Mouse (Mus musculus) stomach, postnatal 0 days (tissue): ENCODE results near the gene Ttk. TPM values are rescaled to one million over a fixed set of nuclear protein-coding genes. Genes with fewer than 3 reads are reported as not detected.

ENCODE experiments used
- ATAC-seq: fragments of 200-750 bp; cut with Nextera tagmentation; 2 replicates; pipeline ENCODE4 v1.8.0; 2017; ENCODE audit not compliant: low FRiP score, low TSS enrichment
- DNase-seq: peaks from one replicate; pipeline ENCODE4 v3.0.0-alpha.2; 2016; ENCODE audit warnings: low spot score
- H3K27ac ChIP-seq: fragments of 300-500 bp; sonication (generic); replicated peaks from 2 replicates; pipeline ENCODE4 v1.5.1; 2014; ENCODE audit warnings: mild to moderate bottlenecking, control low read depth
- H3K27me3 ChIP-seq: fragments of 300-500 bp; sonication (generic); 2 replicates; pipeline ENCODE4 v1.6.1; 2014; ENCODE audit warnings: low read length; ENCODE audit not compliant: control insufficient read depth, insufficient read depth
- H3K36me3 ChIP-seq: fragments of 300-500 bp; sonication (generic); 2 replicates; pipeline ENCODE4 v1.6.1; 2014; ENCODE audit warnings: low read length, mixed read lengths; ENCODE audit not compliant: control insufficient read depth, insufficient read depth
- H3K4me1 ChIP-seq: fragments of 300-500 bp; sonication (generic); replicated peaks from 2 replicates; pipeline ENCODE4 v1.6.1; 2014; ENCODE audit warnings: antibody characterized with exemption; ENCODE audit not compliant: control insufficient read depth, insufficient read depth
- H3K4me2 ChIP-seq: fragments of 300-500 bp; sonication (generic); replicated peaks from 2 replicates; pipeline ENCODE4 v1.6.1; 2014; ENCODE audit warnings: low read depth, mild to moderate bottlenecking, control low read depth, moderate library complexity
- H3K4me3 ChIP-seq: fragments of 300-500 bp; sonication (generic); 2 replicates; pipeline ENCODE4 v1.5.1; 2014; ENCODE audit warnings: low read depth, low read length, control low read depth
- H3K9ac ChIP-seq: fragments of 300-500 bp; sonication (generic); 2 replicates; pipeline ENCODE4 v1.6.1; 2014; ENCODE audit warnings: mild to moderate bottlenecking, low read length, control low read depth, mixed read lengths
- H3K9me3 ChIP-seq: fragments of 300-500 bp; sonication (generic); 2 replicates; pipeline ENCODE4 v1.6.1; 2016; ENCODE audit warnings: low read length; ENCODE audit not compliant: control insufficient read depth
- CTCF ChIP-seq: IDR thresholded peaks from 2 replicates; pipeline ENCODE4 v1.5.1; 2016; ENCODE audit warnings: antibody characterized with exemption, low read depth, mild to moderate bottlenecking, moderate library complexity
- EP300 ChIP-seq: optimal IDR thresholded peaks from 2 replicates; pipeline ENCODE3; 2016; ENCODE audit warnings: antibody characterized with exemption
- WGBS: fragments of 180-500 bp; shearing (Covaris S2); extraction: QIAGEN DNeasy Blood & Tissue Kit; methylation state at CpG from one replicate; pipeline ENCODE4 v1.1.7; 2014; 5-methylcytosine and 5-hydroxymethylcytosine counted together
- polyA plus RNA-seq: library from polyadenylated mRNA; unstranded; fragments of >200 nt; fragmentation: Nextera tagmentation; extraction: Ambion mirVana; gene quantifications from 2 replicates; pipeline ENCODE4 v1.2.1, GENCODE M21; 2015

The Ttk gene
- polyA plus RNA-seq, 1 experiment from 2014 or later: 5.5 TPM

GRCm38 (mm10) chr9:83829896-83830295 lies 4.6 kb upstream of the Ttk start:
- H3K4me2 ChIP-seq: no peak overlapping the region
- H3K36me3 ChIP-seq: no peaks in the 10 kb centered on the region
- TF ChIP-seq EP300 (no peak), CTCF (no peak)
- H3K4me1 ChIP-seq: no peaks in the 10 kb centered on the region
- DNase-seq (no peak), ATAC-seq (no peak)
- H3K27ac ChIP-seq: no peak overlapping the region
- no peaks in the 10 kb centered on the region for H3K9me3 ChIP-seq
- H3K9ac ChIP-seq: no peak overlapping the region
- H3K4me3 ChIP-seq: no peak overlapping the region
- H3K27me3 ChIP-seq: no peaks in the 10 kb centered on the region
- 85% methylated on average over 5 of the region's 5 CpGs for WGBS

- H3K4me2 ChIP-seq: no peak overlapping the region
- no peak for DNase-seq
These were observed 3.3 kb upstream of the Ttk start for GRCm38 (mm10) chr9:83831152-83831551.

GRCm38 (mm10) chr9:83834748-83835313 lies 342 bp downstream of the Ttk start:
- no peaks in the 10 kb centered on the region; the same call in 1 of the 2 replicates for H3K4me1 ChIP-seq
- H3K9me3 ChIP-seq: no peaks in the 10 kb centered on the region
- no peaks in the 10 kb centered on the region for H3K36me3 ChIP-seq
- ATAC-seq: peak; percentile 69
- H3K27me3 ChIP-seq: no peaks in the 10 kb centered on the region
- DNase-seq: no peak
- WGBS: 2% methylated on average over 27 of the region's 27 CpGs
- peak overlapping the region; percentile 72 for H3K4me3 ChIP-seq
- TF ChIP-seq EP300 (no peak), CTCF (no peak)
- H3K4me2 ChIP-seq: peak overlapping the region; percentile 93
- peak overlapping the region; percentile 68 for H3K9ac ChIP-seq
- H3K27ac ChIP-seq: no peak overlapping the region

More at GRCm38 (mm10) chr9:83831152-83831551, 3.3 kb upstream of the Ttk start:
- Histone ChIP-seq H3K36me3 (no peaks in the 10 kb centered on the region), H3K9me3 (no peaks in the 10 kb centered on the region), H3K9ac (no peak overlapping the region), H3K27ac (no peak overlapping the region), H3K4me3 (no peak overlapping the region), H3K4me1 (no peaks in the 10 kb centered on the region; the same call in 1 of the 2 replicates), H3K27me3 (no peaks in the 10 kb centered on the region)
- WGBS: 66% methylated on average over 8 of the region's 8 CpGs
- no peak for TF ChIP-seq EP300
- TF ChIP-seq CTCF: no peak
- ATAC-seq: no peak

- 92% methylated on average over 3 of the region's 3 CpGs for WGBS
- no peak overlapping the region for H3K4me3 ChIP-seq
- H3K27me3 ChIP-seq: no peaks in the 10 kb centered on the region
These were observed 18.0 kb downstream of the Ttk start for GRCm38 (mm10) chr9:83852464-83852863.

GRCm38 (mm10) chr9:83865165-83865564 lies 30.7 kb downstream of the Ttk start:
- no peak for DNase-seq
- WGBS: 85% methylated on average over 4 of the region's 4 CpGs
- Histone ChIP-seq H3K27ac (no peak overlapping the region), H3K9me3 (no peaks in the 10 kb centered on the region), H3K36me3 (peaks cover 2% of the 10 kb centered on the region; the same call in 1 of the 2 replicates), H3K27me3 (no peaks in the 10 kb centered on the region), H3K4me3 (no peak overlapping the region), H3K4me1 (no peaks in the 10 kb centered on the region), H3K4me2 (no peak overlapping the region), H3K9ac (no peak overlapping the region)
- no peak for TF ChIP-seq EP300
- TF ChIP-seq CTCF: no peak
- ATAC-seq: no peak

More at GRCm38 (mm10) chr9:83852464-83852863, 18.0 kb downstream of the Ttk start:
- TF ChIP-seq CTCF (no peak), EP300 (no peak)
- ATAC-seq (no peak), DNase-seq (no peak)
- no peaks in the 10 kb centered on the region for H3K9me3 ChIP-seq
- no peak overlapping the region for H3K27ac ChIP-seq
- no peak overlapping the region for H3K4me2 ChIP-seq
- no peaks in the 10 kb centered on the region for H3K36me3 ChIP-seq
- H3K4me1 ChIP-seq: no peaks in the 10 kb centered on the region
- no peak overlapping the region for H3K9ac ChIP-seq

- H3K4me2 ChIP-seq: no peak overlapping the region
- H3K36me3 ChIP-seq: no peaks in the 10 kb centered on the region
- no peaks in the 10 kb centered on the region for H3K4me1 ChIP-seq
- no peaks in the 10 kb centered on the region for H3K27me3 ChIP-seq
- H3K9ac ChIP-seq: no peak overlapping the region
- ATAC-seq (peak; percentile 49; the same call in 1 of the 2 replicates), DNase-seq (peak; percentile 16)
- H3K9me3 ChIP-seq: no peaks in the 10 kb centered on the region
- 63% methylated on average over 6 of the region's 6 CpGs for WGBS
- H3K4me3 ChIP-seq: no peak overlapping the region
- 0 out of 2 replicates have a peak overlapping the region, but pooled peaks have one; percentile 41 for H3K27ac ChIP-seq
- TF ChIP-seq CTCF: no peak; the same call in 1 of the 2 replicates
- peak; percentile 94 for TF ChIP-seq EP300
These were observed 47.7 kb downstream of the Ttk start for GRCm38 (mm10) chr9:83882191-83882590.
